Mouse (Mus musculus): ENCODE data around the gene Samd9l.
A peak's percentile ranks its signal among the peaks of the same experiment; 100 is the strongest.
"Not testable (repeated sequence)": the region's sequence is repeated elsewhere in the genome, so short reads cannot be mapped to it uniquely, and the experiment has no call there.

Samd9l gene

GRCm38 (mm10) chr6:3399340-3400068 lies at the start of gene Samd9l:
Gene Samd9l (minus strand): TSS chr6:3399572.
- peak; percentile 91 for DNase-seq

GRCm38 (mm10) chr6:3447404-3447803 lies 48.0 kb upstream of the Samd9l start:
- DNase-seq, result peak; percentile 76

- DNase-seq, result no peak
Measured at GRCm38 (mm10) chr6:3443905-3444304, 44.5 kb upstream of the Samd9l start.

DNA sequence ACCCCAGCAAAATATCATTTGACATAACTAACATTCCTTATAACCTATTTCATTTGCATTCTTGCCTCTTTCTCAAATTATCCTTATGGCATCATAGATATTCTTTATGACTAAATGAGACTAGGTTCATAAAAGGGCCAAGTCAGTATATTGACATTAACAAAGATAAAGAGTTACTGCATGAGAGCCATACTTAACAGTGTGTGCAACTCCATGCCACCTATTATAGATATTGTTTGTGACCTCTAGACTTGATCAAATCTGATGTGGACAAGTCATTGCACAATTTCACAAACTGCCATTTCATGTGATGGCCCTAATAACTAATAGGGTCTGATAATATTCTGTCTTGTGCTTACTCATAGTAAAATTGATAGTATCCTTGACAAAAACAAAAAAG lies 36.7 kb upstream of the Samd9l start:
- DNase-seq, result no peak

- not testable (repeated sequence) for DNase-seq
Measured at GRCm38 (mm10) chr6:3430976-3431375, 31.6 kb upstream of the Samd9l start.

DNA sequence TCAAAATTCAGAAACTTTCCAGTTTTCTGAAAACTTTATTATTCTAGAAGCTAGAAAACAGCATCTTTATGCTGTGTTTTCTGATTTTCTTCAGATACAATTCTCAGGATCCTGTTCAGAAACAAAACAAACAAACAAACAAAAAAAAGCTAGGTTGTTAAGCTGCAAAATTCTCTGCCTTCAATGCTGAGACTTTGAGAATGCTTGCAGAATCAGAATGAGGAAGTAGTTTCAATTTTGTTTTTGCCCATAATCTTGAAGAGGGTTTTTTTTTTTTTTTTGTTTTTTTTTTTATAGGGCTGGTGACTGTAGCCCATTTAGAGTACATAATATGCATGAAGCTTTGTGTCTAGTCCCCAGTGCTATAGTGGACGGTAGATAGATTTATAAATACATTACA lies 27.7 kb upstream of the Samd9l start:
- no peak for DNase-seq

GRCm38 (mm10) chr6:3425333-3425732 lies 26.0 kb upstream of the Samd9l start:
- DNase-seq, result not testable (repeated sequence)

DNA sequence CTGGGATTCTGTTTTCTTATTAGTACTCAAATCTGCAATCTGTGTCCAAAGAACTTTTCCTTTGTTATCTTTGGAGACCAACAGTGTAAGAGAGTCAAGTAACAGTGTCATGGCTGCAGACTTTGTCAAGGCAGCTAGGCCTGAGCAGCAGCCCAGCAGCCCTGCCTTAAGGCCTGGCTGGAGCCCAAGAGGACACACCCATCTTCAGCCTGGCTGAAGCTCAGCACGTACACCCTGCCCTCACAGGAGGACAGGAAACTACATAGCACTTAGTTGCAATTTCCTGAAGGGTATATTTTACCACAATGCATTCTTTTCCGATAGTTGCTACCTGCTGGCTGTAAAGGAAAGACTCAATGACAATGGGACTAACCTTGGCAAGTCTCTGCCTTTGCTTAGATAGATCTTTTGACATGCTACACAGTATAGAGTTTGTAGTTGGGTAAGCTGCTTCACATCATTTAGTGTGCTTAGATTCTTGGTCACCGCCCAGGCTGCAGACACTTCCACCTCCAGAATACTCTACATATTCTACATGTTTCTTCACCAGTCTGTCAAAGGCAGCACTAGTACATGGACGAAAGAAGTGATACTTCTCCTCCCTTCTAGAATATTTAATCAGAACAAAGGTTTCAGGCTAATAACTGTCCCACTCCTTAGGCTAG lies 25.4 kb upstream of the Samd9l start:
- peak; percentile 73 for DNase-seq

DNA sequence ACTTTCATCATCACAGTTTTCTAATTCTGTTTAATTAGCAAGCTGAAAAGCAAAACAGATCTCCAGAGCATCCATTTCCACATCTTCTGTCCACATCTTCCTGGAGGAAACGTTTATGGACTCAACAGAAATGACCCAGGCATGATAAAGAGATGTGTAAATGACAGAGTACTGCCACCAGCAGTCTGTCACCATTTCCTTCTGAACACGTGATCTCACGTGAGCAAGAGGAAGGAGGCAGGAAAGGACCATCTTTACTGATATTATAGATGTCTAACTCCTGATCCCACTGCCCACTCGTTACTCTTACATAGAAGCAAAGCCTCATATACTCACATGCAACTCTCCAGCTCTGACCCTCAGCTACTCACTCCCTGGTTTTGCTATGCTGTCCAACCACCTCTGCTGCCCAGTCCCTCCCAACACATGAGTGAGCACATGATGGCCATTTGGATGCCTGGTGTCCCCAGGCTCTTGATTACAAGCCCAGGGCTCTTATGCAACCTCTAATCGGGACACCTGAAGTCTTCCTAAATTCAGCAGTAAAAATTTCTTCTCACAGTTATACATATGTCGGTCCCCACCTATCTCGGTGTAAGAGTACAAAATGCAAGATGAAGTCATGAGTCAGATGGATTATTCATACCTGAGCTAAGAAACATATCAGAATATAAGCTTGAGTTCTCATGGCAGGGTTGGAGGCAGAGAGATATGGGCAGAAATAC lies 2.0 kb downstream of the Samd9l start:
- not testable (repeated sequence) for DNase-seq

DNA sequence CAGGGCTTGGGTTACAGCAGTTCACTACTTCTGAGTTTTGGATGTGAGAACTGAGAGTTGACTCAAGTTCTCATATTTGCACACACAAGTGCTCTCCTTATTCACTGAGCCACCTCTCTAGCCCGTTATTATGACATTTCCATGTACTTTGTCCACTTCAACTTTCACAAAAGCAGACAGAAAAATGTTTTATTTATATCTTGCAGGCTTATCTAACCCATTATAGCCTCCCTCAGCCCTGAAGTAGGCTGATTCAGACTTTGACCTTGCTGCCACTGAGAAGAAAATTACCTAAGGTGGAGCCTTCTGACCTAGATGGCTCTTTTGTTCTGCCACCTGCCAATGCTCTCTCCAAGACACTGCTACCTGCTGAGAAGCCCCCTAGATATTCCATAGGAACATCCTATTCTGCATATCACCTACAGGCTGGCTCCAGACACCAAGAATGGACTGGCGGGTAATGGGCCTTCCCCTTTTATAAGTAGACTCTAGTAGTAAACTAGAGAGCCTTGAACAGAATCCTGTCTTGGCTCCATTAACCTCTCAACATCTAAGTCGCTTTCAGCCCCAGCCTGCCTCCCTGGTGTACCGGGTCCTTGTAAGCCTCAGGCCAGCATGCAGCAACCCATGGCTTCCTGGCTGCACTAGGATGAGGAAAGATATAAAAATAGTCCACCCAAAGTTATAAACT lies 3.3 kb downstream of the Samd9l start:
- DNase-seq, result not testable (repeated sequence)

DNA sequence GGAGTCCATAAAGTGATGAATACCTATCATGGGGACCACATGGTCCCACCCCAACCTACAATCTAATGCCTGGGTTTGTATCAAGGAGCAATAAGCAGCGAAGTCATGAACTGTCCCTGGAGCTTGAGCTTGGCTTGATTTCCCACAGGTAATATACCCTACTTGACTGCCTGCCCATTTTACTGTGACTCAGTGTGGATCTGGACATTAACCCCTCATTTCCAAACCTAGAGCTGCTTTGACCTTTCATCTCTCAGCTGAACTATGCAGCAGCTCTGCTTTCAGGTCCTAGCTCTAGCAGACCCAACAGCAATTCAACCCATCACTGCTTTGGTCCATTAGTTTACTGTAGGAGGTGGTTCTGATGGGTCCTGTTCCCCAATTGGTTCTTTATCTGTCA lies 9.4 kb downstream of the Samd9l start:
- no peak for DNase-seq

DNA sequence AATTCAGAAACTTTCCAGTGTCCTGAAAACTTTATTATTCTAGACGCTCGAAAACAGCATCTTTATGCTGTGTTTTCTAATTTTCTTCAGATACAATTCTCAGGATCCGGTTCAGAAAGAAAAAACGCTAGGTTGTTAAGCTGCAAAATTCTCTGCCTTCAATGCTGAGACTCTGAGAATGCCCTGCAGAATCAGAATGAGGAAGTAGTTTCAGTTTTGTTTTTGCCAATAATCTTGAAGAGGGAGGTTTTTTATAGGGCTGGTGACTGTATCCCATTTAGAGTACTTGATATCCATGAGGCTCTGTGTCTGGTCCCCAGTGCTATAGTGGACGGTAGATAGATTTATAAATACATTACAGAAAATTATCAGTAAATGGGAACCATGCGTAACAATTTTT lies 12.8 kb downstream of the Samd9l start:
- DNase-seq, result no peak

GRCm38 (mm10) chr6:3384816-3385215 lies 14.6 kb downstream of the Samd9l start:
- not testable (repeated sequence) for DNase-seq

- not testable (repeated sequence) for DNase-seq
Measured at GRCm38 (mm10) chr6:3384115-3384791, 15.1 kb downstream of the Samd9l start.

DNA sequence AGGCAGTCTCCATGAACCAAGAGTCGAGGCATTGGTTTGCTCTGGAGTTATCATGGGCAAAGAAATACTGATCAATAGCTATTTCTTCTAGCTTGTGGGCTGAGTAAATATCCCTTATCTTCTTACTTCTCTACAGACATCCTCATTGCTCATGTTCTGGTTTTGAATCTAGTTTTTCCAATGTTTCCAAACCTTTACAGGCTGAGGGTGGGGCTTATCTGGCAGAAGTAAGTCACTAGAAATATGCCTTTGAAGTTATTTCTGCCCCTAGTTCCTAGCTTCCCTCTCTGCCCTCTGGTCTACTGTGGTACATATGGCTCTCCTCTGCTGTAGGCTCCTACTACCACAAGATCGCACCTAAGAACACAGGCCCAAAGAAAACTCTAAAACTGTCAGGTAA lies 20.2 kb downstream of the Samd9l start:
- DNase-seq, result no peak

- no peak for DNase-seq
Measured at GRCm38 (mm10) chr6:3376687-3377086, 22.7 kb downstream of the Samd9l start.

- DNase-seq, result no peak
Measured at GRCm38 (mm10) chr6:3369527-3369926, 29.8 kb downstream of the Samd9l start.

- not testable (repeated sequence) for DNase-seq
Measured at GRCm38 (mm10) chr6:3365609-3366008, 33.8 kb downstream of the Samd9l start.

DNA sequence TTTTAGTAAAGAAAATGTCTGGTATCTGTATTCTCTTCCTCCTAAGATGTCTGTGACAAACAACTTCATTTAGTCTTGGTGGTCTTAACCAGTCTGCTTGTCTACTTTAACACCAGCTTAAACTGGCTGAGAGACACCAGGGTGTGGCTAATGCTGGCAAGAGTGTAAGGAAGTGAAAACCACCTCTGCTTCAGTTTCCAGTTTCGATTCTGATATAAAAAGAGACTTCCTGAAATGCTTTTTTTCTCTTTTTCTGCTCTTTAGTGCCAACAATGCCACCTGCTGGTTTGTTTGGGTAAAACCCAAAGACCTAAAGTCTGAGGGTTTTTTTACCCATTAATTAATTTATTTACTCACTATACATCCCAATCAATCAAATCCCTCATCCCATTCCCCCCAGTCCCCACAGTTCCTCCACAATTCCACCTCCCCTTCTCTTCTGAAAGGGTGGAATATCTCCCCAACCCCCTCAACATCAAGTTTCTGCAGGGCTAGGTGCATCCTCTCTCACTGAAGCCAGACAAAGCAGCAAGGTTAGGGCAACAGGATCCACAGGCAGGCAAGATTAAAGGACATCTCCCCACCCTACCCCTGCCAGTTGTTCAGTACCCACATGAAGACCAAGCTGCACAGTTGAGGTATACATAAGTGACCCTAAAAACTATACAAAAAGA lies 53.3 kb downstream of the Samd9l start:
- DNase-seq, result peak; percentile 68

- DNase-seq, result not testable (repeated sequence)
Measured at GRCm38 (mm10) chr6:3345043-3345639, 54.2 kb downstream of the Samd9l start.

DNA sequence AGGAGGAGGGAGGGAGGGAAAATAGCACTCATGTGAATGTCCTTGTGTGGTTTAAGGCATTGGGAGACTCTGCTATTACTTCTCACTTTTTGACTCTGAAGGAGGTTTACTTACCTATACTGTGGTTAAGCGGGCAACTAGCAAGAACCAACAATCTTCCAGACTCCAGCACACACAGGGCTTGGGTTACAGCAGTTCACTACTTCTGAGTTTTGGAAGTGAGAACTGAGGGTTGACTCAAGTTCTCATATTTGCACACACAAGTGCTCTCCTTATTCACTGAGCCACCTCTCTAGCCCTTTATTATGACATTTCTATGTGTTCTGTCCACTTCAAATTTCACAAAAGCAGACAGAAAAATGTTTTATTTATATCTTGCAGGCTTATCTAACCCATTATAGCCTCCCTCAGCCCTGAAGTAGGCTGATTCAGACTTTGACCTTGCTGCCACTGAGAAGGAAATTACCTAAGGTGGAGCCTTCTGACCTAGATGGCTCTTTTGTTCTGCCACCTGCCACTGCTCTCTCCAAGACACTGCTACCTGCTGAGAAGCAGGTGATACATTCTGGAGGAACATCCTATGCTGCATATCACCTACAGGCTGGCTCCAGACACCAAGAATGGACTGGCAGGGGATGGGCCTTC lies 55.6 kb downstream of the Samd9l start:
- not testable (repeated sequence) for DNase-seq

Data from lung, postnatal 10 days (tissue).